Mouse (Mus musculus): ENCODE data around the gene Ggct.

Ggct gene

GRCm38 (mm10) chr6:54992734-54993260 is at the start of gene Ggct:
Gene Ggct (minus strand): TSS chr6:54992950.
- peak; percentile 98 for DNase-seq (ENCODE audit: low read depth)

- DNase-seq (ENCODE audit: low read depth): no peak
Measured at GRCm38 (mm10) chr6:55040031-55040430, 47.3 kb upstream of the Ggct start.

- DNase-seq (ENCODE audit: low read depth): peak; percentile 24
Measured at GRCm38 (mm10) chr6:55039446-55039783, 46.7 kb upstream of the Ggct start.

- peak; percentile 73 for DNase-seq (ENCODE audit: low read depth)
Measured at GRCm38 (mm10) chr6:55038671-55039445, 46.1 kb upstream of the Ggct start.

- peak; percentile 96 for DNase-seq (ENCODE audit: low read depth)
Measured at GRCm38 (mm10) chr6:55037799-55038670, 45.3 kb upstream of the Ggct start, which contains the start of gene Gars. Gene Gars (plus strand): TSS chr6:55038007.

- no peak for DNase-seq (ENCODE audit: low read depth)
Measured at GRCm38 (mm10) chr6:55036731-55037130, 44.0 kb upstream of the Ggct start.

GRCm38 (mm10) chr6:55027642-55028041 is 34.9 kb upstream of the Ggct start:
- DNase-seq (ENCODE audit: low read depth): no peak

GRCm38 (mm10) chr6:55021806-55022205 is 29.1 kb upstream of the Ggct start:
- DNase-seq (ENCODE audit: low read depth): no peak

- DNase-seq (ENCODE audit: low read depth): no peak
Measured at GRCm38 (mm10) chr6:55018417-55018816, 25.7 kb upstream of the Ggct start.

- DNase-seq (ENCODE audit: low read depth): peak; percentile 96
Measured at GRCm38 (mm10) chr6:55016710-55017583, 24.2 kb upstream of the Ggct start.

- DNase-seq (ENCODE audit: low read depth): peak; percentile 74
Measured at GRCm38 (mm10) chr6:55016236-55016635, 23.5 kb upstream of the Ggct start.

GRCm38 (mm10) chr6:55014184-55014583 is 21.4 kb upstream of the Ggct start:
- DNase-seq (ENCODE audit: low read depth): no peak

- DNase-seq (ENCODE audit: low read depth): no peak
Measured at GRCm38 (mm10) chr6:55012516-55012915, 19.8 kb upstream of the Ggct start.

GRCm38 (mm10) chr6:55010330-55011091 is 17.8 kb upstream of the Ggct start:
- DNase-seq (ENCODE audit: low read depth): no peak

GRCm38 (mm10) chr6:55009391-55010230 is 16.9 kb upstream of the Ggct start:
- DNase-seq (ENCODE audit: low read depth): no peak

- DNase-seq (ENCODE audit: low read depth): no peak
Measured at GRCm38 (mm10) chr6:55008401-55008800, 15.7 kb upstream of the Ggct start.

- peak; percentile 45 for DNase-seq (ENCODE audit: low read depth)
Measured at GRCm38 (mm10) chr6:55003559-55003958, 10.8 kb upstream of the Ggct start.

- no peak for DNase-seq (ENCODE audit: low read depth)
Measured at GRCm38 (mm10) chr6:55002438-55002837, 9.7 kb upstream of the Ggct start.

GRCm38 (mm10) chr6:55001320-55001719 is 8.6 kb upstream of the Ggct start:
- no peak for DNase-seq (ENCODE audit: low read depth)

GRCm38 (mm10) chr6:54997726-54998125 is 5.0 kb upstream of the Ggct start:
- DNase-seq (ENCODE audit: low read depth): no peak

Data from NIH3T3 (cell line).